Mouse (Mus musculus): ENCODE measurements around the gene Olfr1217. TPM values are rescaled to one million over a fixed set of nuclear protein-coding genes. Genes with fewer than 3 reads are reported as not detected.
"Not testable (repeated sequence)": the region's sequence is repeated elsewhere in the genome, so short reads cannot be mapped to it uniquely, and the experiment has no call there.

Olfr1217 gene
- polyA plus RNA-seq (2015; fragmentation: Nextera tagmentation; extraction: Ambion mirVana) = not detected in 2 replicates

- H3K4me1 ChIP-seq (replicated peaks; ENCODE audit: control insufficient read depth, insufficient read depth) = no peaks in the 10 kb centered on the region
- no peaks in the 10 kb centered on the region for H3K9me3 ChIP-seq (ENCODE audit: control insufficient read depth, low read length)
- DNase-seq (ENCODE audit: low spot score) = no peak
- ATAC-seq (ENCODE audit: low FRiP score, low TSS enrichment) = no peak
- no peak within 1 kb of the TSS for H3K9ac ChIP-seq (ENCODE audit: low read length)
- no peak within 1 kb of the TSS for H3K27ac ChIP-seq (replicated peaks)
- WGBS = 62% methylated on average over 2 of the region's 2 CpGs
- H3K4me2 ChIP-seq (replicated peaks; ENCODE audit: low read depth) = no peak within 1 kb of the TSS
- no peaks in the 10 kb centered on the region for H3K36me3 ChIP-seq (ENCODE audit: control insufficient read depth, insufficient read depth, low read length)
- H3K4me3 ChIP-seq (ENCODE audit: low read depth, low read length) = no peak within 1 kb of the TSS
- no peaks in the 10 kb centered on the region for H3K27me3 ChIP-seq (ENCODE audit: control insufficient read depth, insufficient read depth, low read length)
- no peak for TF ChIP-seq EP300 (optimal IDR thresholded peaks at IDR 0.05)
- no peak for TF ChIP-seq CTCF (IDR thresholded peaks at IDR 0.05; ENCODE audit: low read depth)
Observed at GRCm38 (mm10) chr2:89031965-89032364, at the start of gene Olfr1217. Olfr1217 (minus strand) TSS chr2:89032065.

GRCm38 (mm10) chr2:89081487-89081886 is 49.6 kb upstream of the Olfr1217 start:
- TF ChIP-seq EP300 (optimal IDR thresholded peaks at IDR 0.05) = no peak
- TF ChIP-seq CTCF (IDR thresholded peaks at IDR 0.05; ENCODE audit: low read depth) = no peak

GRCm38 (mm10) chr2:89061087-89061486 is 29.2 kb upstream of the Olfr1217 start, which contains the start of gene Olfr1218:
Olfr1218 (minus strand) TSS chr2:89061187.
- Histone ChIP-seq H3K4me1 (replicated peaks; ENCODE audit: control insufficient read depth, insufficient read depth) (no peaks in the 10 kb centered on the region), H3K4me2 (replicated peaks; ENCODE audit: low read depth) (no peak within 1 kb of the TSS), H3K27me3 (ENCODE audit: control insufficient read depth, insufficient read depth, low read length) (no peaks in the 10 kb centered on the region), H3K4me3 (ENCODE audit: low read depth, low read length) (no peak within 1 kb of the TSS), H3K9me3 (ENCODE audit: control insufficient read depth, low read length) (no peaks in the 10 kb centered on the region), H3K27ac (replicated peaks) (no peak within 1 kb of the TSS), H3K36me3 (ENCODE audit: control insufficient read depth, insufficient read depth, low read length) (no peaks in the 10 kb centered on the region), H3K9ac (ENCODE audit: low read length) (no peak within 1 kb of the TSS)
- ATAC-seq (ENCODE audit: low FRiP score, low TSS enrichment) = no peak
- TF ChIP-seq CTCF (IDR thresholded peaks at IDR 0.05; ENCODE audit: low read depth) (no peak), EP300 (optimal IDR thresholded peaks at IDR 0.05) (no peak)
- DNase-seq (ENCODE audit: low spot score) = no peak

More at GRCm38 (mm10) chr2:89081487-89081886, 49.6 kb upstream of the Olfr1217 start:
- Histone ChIP-seq H3K9me3 (ENCODE audit: control insufficient read depth, low read length) (no peaks in the 10 kb centered on the region), H3K36me3 (ENCODE audit: control insufficient read depth, insufficient read depth, low read length) (no peaks in the 10 kb centered on the region), H3K9ac (ENCODE audit: low read length) (no peak overlapping the region), H3K27ac (replicated peaks) (no peak overlapping the region), H3K27me3 (ENCODE audit: control insufficient read depth, insufficient read depth, low read length) (no peaks in the 10 kb centered on the region), H3K4me1 (replicated peaks; ENCODE audit: control insufficient read depth, insufficient read depth) (no peaks in the 10 kb centered on the region), H3K4me3 (ENCODE audit: low read depth, low read length) (no peak overlapping the region), H3K4me2 (replicated peaks; ENCODE audit: low read depth) (no peak overlapping the region)
- ATAC-seq (ENCODE audit: low FRiP score, low TSS enrichment) (no peak), DNase-seq (ENCODE audit: low spot score) (no peak)

DNA sequence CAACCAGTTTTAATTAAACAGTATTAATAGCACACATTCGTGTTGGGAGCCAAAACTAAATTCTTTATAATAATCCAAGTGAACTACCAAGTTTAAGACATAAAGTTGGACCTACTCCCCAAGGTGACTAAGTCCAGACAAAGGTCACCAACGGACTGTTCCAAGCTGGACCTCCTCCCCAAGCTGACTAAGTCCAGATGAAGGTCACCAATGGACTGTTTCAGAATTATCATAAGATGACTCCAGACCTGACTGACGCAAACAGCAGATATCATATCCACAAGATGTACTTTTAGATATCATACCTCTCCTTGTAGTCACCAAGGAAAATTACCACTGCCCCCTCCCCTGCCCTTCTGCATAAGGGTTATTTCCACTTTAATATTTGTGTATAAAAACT is 10.4 kb downstream of the Olfr1217 start:
- H3K36me3 ChIP-seq (ENCODE audit: control insufficient read depth, insufficient read depth, low read length); H3K9ac ChIP-seq (ENCODE audit: low read length); ATAC-seq (ENCODE audit: low FRiP score, low TSS enrichment); H3K27ac ChIP-seq (replicated peaks); H3K4me1 ChIP-seq (replicated peaks; ENCODE audit: control insufficient read depth, insufficient read depth); DNase-seq (ENCODE audit: low spot score); H3K9me3 ChIP-seq (ENCODE audit: control insufficient read depth, low read length); H3K27me3 ChIP-seq (ENCODE audit: control insufficient read depth, insufficient read depth, low read length); H3K4me3 ChIP-seq (ENCODE audit: low read depth, low read length); H3K4me2 ChIP-seq (replicated peaks; ENCODE audit: low read depth): not testable (repeated sequence)
- 63% methylated on average over 3 of the region's 3 CpGs for WGBS

DNA sequence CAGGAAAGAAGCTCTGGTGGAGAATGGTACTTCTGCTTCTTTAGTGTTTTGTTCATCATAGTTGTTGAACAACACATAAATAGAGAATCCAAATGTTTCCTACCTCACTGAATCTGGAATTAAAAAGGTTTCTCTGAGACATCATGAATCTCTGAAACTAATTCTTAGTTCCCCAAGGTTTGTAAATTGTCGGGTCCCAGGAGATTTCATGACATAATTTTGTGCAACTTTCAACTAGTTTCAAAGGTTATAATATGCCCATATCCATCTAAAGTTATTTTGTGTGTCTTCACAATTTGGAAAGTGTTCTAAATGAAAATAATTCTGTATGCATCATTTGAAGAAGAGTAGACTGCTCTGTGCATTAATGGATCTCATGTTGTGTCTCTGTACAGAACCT is 13.6 kb downstream of the Olfr1217 start, which contains the start of gene Olfr1216:
Olfr1216 (minus strand) TSS at position 101 of the 400 bp plus-strand sequence.
- no peak within 1 kb of the TSS for H3K9ac ChIP-seq (ENCODE audit: low read length)
- no peaks in the 10 kb centered on the region for H3K36me3 ChIP-seq (ENCODE audit: control insufficient read depth, insufficient read depth, low read length)
- no peaks in the 10 kb centered on the region for H3K9me3 ChIP-seq (ENCODE audit: control insufficient read depth, low read length)
- DNase-seq (ENCODE audit: low spot score) (no peak), ATAC-seq (ENCODE audit: low FRiP score, low TSS enrichment) (no peak)
- H3K4me1 ChIP-seq (replicated peaks; ENCODE audit: control insufficient read depth, insufficient read depth) = no peaks in the 10 kb centered on the region
- no peak within 1 kb of the TSS for H3K27ac ChIP-seq (replicated peaks)
- WGBS = 62% methylated on average over 1 of the region's 1 CpGs
- H3K27me3 ChIP-seq (ENCODE audit: control insufficient read depth, insufficient read depth, low read length) = no peaks in the 10 kb centered on the region
- TF ChIP-seq EP300 (optimal IDR thresholded peaks at IDR 0.05) = no peak
- no peak for TF ChIP-seq CTCF (IDR thresholded peaks at IDR 0.05; ENCODE audit: low read depth)
- no peak within 1 kb of the TSS for H3K4me3 ChIP-seq (ENCODE audit: low read depth, low read length)
- H3K4me2 ChIP-seq (replicated peaks; ENCODE audit: low read depth) = no peak within 1 kb of the TSS

DNA sequence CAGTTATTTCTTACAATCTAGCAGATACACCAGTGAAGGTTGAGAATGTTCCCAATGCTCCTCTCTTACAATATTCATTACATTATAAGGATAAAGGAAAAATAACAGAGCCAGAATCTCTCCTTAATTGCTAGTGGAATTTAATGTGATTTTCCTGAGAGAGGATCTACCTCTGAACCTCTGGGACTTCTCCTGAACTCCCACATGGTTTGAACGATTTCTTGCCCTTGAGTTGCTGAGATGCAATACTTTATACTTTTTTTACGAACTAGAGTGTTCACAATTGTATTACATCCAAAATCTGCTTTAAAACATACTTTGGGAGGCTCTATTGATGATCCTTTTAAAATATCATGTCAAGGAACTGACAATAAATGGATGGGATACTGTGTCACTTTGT is 25.0 kb downstream of the Olfr1217 start, which contains the start of gene Olfr1215:
Olfr1215 (minus strand) TSS at position 101 of the 400 bp plus-strand sequence.
- TF ChIP-seq CTCF (IDR thresholded peaks at IDR 0.05; ENCODE audit: low read depth) (no peak), EP300 (optimal IDR thresholded peaks at IDR 0.05) (no peak)

More for the DNA sequence above, 25.0 kb downstream of the Olfr1217 start, which contains the start of gene Olfr1215:
- Histone ChIP-seq H3K4me1 (replicated peaks; ENCODE audit: control insufficient read depth, insufficient read depth) (no peaks in the 10 kb centered on the region), H3K9ac (ENCODE audit: low read length) (no peak within 1 kb of the TSS), H3K27me3 (ENCODE audit: control insufficient read depth, insufficient read depth, low read length) (no peaks in the 10 kb centered on the region), H3K36me3 (ENCODE audit: control insufficient read depth, insufficient read depth, low read length) (no peaks in the 10 kb centered on the region), H3K9me3 (ENCODE audit: control insufficient read depth, low read length) (no peaks in the 10 kb centered on the region), H3K4me2 (replicated peaks; ENCODE audit: low read depth) (no peak within 1 kb of the TSS), H3K4me3 (ENCODE audit: low read depth, low read length) (no peak within 1 kb of the TSS), H3K27ac (replicated peaks) (no peak within 1 kb of the TSS)
- ATAC-seq (ENCODE audit: low FRiP score, low TSS enrichment) (no peak), DNase-seq (ENCODE audit: low spot score) (no peak)
- WGBS = 58% methylated on average over 2 of the region's 2 CpGs
